Mouse (Mus musculus): ENCODE measurements around the gene Sirt5.

The Sirt5 gene

GRCm38 (mm10) chr13:43364985-43365824 lies at the start of gene Sirt5:
Gene Sirt5, plus strand, starts transcription at chr13:43365496.
- DNase-seq: peak; percentile 86

DNA sequence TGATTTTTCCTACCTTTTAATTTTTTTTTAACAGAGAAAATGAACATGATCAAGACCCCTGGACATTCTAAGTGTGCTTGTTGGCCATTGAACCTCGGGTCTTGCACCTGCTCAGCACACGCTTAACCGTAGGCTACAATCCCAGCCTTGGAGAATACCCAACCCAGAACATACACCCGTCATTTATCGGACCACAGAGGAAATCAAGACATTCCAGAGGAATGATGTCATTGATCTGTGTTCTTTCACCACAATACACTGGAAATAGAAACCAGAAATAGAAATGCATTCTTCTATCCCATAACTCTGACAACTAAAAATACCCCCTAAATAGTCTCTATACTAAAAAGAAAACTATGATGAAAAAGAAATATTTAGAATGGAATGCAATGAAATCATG lies 47.9 kb upstream of the Sirt5 start:
- no peak for DNase-seq

- no peak for DNase-seq
These were observed 45.9 kb upstream of the Sirt5 start for GRCm38 (mm10) chr13:43319396-43319795.

GRCm38 (mm10) chr13:43321492-43321891 lies 43.8 kb upstream of the Sirt5 start:
- no peak for DNase-seq

DNA sequence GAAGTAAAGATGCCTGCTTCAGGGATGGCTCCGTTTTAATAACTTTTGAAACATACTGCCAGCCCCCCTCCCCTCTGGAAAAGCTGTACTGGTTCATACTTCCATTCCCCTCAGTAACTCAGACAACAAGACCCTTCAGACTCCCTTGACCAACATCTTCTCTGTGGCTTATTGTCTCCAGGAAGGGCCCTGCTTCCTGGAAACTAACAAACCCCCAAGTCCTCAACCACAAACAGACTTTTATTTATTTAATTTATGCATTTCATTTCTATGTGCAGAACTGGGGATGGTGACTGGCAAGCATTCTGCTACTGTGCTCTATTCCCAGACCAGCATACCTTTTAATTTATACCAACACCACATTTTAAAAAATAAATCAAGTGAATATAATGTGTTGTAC lies 39.9 kb upstream of the Sirt5 start:
- no peak for DNase-seq

DNA sequence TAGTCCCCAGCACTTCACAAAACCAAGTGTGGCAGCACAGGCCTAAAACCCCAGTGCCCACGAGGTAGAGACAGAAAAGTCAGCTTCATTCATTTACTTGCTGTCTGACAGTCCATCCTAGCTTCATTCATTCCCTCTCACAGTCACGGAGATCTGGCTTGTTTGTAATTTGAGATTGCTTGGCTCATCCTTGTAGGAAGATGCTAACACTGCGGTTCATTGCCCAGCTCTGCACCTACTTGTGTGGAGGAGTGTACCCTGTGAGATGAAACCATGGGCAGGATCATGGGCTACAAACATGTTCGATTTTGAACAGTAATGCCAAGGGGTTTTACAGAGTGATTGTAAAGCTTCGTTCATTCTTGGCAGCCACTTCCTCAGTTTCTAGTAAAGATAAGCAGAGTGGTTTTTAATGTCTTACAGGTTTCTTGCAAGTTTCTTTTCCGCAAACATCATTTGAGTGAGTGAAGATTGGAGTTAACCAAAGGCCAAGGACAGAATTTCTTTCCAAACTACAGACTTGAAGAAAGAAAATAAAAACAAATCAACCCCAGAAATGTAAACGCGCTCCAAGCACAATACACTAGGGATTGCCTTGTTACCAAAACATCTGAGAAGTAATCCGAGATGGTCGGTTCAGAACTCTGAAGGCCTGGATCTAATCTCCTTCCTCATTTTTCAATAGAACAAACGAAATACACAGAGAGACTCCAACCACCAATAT lies 33.4 kb upstream of the Sirt5 start:
- no peak for DNase-seq

DNA sequence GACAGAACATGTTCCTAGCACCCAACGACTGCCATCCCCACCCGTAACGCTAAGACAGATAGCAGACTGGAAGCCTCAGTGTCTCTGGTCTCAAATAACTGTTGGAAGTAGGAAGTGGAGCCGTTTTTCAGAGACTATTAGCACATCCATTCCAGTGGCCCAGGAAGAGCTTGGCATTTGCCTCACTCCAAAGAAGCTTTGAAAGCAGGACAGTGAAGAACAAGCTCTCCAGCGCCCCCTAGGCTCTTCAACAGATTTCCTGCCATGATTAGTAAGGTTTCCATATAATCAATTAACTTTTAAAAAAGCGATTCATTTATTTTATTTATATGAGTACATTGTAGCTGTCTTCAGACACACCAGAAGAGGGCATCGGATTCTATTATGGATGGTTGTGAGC lies 32.7 kb upstream of the Sirt5 start:
- peak; percentile 40 for DNase-seq

- no peak for DNase-seq
These were observed 28.7 kb upstream of the Sirt5 start for GRCm38 (mm10) chr13:43336425-43337221.

DNA sequence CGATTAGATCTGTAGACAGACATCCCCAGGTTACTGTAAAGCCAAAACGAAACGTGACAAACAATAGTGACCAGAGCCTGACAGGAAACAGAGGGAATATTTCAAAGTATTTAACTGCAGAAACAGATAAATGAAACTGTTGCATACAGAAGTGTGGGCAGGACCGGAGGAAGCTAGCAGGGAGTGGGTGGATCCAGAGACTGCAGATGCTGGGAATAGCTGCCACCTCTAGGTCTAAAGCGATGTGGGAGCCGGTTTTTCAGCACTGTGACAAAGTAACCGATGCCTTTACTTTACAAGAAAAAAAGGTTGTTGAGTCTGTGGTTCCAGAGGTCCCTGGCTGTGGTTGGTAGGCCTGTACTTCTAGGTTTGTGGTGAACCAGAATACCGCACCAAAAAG lies 27.3 kb upstream of the Sirt5 start:
- no peak for DNase-seq

- DNase-seq: no peak
These were observed 26.7 kb upstream of the Sirt5 start for GRCm38 (mm10) chr13:43338632-43339031.

DNA sequence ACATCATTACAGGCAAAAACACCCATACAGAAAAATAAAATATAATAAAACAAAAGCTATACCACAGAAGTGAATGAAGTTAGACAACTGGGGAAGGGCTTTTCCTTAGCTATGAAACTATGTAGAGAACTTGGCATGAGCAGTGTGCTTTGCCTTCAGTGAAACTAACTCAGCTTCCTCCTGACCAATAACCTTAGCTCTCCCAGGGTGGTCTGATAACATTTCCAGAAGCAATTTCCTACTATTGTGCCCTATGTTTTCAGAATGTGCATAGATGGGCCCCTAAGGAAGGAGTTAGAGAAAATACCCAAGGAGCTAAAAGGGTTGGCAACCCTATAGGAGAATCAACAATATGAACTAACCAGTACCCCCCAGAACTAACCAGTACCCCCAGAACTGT lies 18.5 kb upstream of the Sirt5 start:
- no peak for DNase-seq

- DNase-seq: peak; percentile 11
These were observed 15.9 kb upstream of the Sirt5 start for GRCm38 (mm10) chr13:43349376-43349775.

DNA sequence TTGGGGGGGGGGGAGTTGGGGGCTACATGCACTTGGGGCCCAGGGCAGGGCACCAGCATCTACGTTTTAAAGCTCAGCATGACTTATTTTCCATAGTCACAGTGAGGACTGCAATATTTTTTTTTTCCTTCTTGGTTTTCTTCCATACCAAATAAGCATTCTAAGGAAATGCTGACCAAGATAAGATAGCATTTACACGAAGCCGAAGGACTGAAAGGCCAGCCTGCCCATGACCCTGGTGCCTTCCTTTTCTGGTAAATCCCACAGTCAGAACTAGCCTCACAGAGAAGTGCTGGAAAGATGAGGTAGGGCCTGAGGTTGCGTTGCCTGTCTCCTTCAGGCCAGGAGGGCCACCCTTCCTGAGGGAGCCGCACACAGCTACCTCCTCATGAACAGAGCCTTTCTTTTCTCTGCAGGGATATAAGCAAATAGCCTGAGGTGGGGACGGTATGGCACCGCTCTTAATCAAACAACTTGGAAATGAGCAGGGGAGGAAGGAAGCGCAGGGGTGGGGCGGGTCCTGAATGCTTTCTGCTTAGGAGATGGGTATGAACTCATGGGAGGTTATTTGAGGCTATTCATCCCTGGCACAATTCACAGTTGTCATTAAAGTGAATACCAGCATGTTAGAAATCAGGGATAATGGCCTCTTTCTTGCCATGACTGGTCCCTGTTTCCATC lies 14.7 kb upstream of the Sirt5 start:
- no peak for DNase-seq

DNA sequence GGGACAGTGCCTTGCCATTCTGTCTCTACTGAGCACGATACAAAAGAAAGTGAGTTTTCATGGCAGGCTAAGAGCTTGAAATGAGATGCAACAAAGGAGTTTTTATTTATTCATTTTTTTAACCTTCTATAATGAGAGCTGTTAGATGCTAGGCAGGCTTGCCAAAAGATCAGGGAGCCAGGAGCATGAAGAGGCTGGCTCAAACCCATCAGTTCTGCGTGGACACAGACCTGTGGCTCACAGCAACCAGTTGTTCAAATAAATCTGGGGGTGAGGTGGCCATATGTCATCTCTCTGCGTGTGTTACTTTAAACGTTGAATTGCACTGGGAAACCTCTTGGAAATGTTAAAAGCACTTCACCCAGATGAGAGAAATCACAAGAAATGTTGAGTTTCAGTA lies 11.9 kb upstream of the Sirt5 start:
- DNase-seq: no peak

- no peak for DNase-seq
These were observed 10.9 kb upstream of the Sirt5 start for GRCm38 (mm10) chr13:43354362-43354761.

DNA sequence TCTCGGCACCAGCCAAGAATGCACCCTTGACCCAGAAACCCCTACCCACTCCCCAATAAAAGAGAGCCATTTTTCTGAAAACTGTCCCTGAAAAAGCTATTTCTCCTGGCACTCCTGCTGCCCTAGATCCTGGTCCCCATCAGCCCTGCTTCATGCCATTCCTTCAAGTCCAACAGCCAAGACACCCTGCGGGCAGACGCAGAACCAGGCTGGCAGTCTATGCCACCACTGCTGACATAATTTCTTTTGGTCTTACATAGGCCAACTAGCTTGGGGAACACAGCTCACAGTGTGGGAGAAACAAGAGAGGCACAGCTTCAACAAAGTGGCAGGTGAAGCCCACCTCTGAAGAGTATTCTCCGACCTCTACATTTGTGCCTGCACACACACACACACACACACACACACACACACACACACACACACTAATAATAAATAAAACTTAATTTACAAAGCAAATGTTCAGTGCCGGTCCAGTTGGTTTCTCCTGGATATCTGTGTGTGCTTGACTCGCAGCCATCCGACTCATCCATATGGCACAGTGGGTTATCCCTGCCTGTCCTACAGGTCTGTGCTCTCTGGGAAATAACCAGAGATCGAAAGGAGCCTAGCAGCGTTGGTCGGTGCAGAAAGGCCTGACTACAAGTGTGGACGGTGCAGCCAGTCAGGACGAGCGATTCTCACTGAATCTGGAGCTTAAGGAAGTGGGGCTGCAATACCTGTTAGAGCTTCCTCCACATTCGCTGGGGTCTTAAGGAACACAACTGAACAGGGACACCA lies 8.8 kb upstream of the Sirt5 start:
- DNase-seq: no peak

DNA sequence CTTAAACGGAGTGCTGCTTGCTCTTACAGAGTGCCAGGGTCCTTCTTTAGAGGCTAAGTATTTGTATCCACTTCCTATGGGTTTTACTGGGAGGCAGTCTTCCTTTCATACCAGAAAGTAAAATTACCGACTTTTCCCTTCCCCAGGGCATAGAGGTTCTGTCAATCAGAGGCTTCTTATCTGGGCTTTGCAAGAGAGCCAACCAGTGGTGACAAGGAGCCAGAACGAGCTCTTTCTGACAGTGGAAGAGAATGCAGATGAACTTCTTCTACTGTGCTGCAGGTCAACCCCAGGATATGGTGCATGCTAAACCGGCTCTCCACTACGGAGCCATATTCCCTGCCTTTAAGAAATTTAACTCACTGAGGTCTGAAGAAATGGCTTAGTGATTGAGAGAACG lies 4.8 kb upstream of the Sirt5 start:
- DNase-seq: no peak

DNA sequence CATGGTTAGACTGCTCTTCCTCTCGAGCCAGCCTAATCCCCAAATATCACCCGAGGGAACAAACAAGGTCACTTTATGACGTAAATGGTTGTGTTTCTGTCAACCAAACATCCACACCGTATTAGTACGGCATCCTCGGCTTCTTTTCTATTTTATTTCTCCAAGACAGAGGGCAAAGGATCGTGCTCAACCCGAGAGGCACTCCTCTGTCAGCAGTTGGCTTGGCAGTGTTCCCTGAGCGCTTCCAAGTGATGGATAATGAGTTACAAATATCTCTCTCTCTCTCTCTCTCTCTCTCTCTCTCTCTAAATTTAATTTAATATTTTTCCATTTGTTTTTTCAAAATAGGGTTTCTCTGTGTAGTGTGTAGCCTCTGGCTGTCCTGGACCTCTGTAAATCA lies 2.9 kb upstream of the Sirt5 start:
- DNase-seq: no peak

DNA sequence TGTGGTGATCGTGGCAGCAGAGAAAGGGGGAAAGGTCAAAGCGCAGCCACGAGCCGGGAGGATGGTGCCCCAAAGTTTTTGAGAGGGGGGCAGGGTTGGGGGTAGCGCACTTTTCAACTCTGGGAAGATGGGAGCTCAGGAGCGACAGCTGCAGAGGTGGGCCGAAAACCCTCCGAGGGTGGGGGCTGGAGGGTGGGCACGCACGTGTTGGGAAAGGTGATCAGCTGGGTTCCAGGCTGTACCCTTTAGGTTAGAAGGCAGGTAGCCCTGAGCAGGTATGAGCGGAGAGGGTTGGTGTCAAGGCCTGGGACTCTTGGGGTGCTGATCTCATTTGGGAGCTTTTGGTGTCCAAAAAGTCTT lies 509 bp downstream of the Sirt5 start:
- no peak for DNase-seq

- DNase-seq: no peak
These were observed 4.8 kb downstream of the Sirt5 start for GRCm38 (mm10) chr13:43370063-43370462.

DNA sequence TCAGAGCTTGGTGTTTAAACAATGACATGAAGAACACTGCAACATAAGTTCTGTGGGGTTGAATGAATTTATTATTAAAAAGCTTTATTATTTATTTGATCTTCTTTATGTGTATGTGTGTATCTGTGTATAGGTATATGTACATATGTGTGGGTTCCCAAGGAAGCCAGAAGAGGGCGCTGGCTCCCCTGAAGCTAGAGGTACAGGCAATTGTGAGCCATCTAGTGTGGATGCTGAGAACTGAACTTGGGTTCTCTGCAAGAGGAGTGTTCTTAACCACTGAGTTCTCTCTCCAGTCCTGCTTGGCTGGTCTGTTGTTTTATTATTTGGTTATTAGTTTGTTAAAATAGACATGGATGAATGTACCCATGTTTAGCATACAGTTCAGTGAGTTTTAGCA lies 7.6 kb downstream of the Sirt5 start:
- no peak for DNase-seq

- DNase-seq: no peak
These were observed 8.9 kb downstream of the Sirt5 start for GRCm38 (mm10) chr13:43374205-43374604.

Measured in liver (tissue).